Mouse (Mus musculus) megakaryocyte, embryonic 14.5 days (primary cell): ENCODE data around the gene Il1f5.

ENCODE experiments used
- FLI1 ChIP-seq: IDR thresholded peaks from 2 replicates; pipeline ENCODE4 v1.6.1; 2012; ENCODE audit warnings: low read length, inconsistent platforms, mixed read lengths
- GATA1 ChIP-seq: IDR thresholded peaks from 3 replicates; pipeline ENCODE4 v1.6.1; 2012; ENCODE audit warnings: mixed read lengths, low read length, inconsistent platforms, borderline replicate concordance

GRCm38 (mm10) chr2:24316919-24317318 lies 40.2 kb downstream of the Il1f5 start:
- TF ChIP-seq GATA1, result no peak
- no peak for TF ChIP-seq FLI1
